Mouse (Mus musculus): ENCODE measurements at regions not wholly inside any gene's neighbourhood (a gene's known extent, or its start where the extent isn't known, plus 50 kb on each side); places are given as distances from the start of the nearest gene placed in this dataset.

- in situ Hi-C loops (cut with MboI; ENCODE audit: low pct_ligation_motif_present, low pct_unique_long_range_greater_than_20kb, low sequenced_read_pairs) (loop anchor here (25.0 kb wide), 1 partner anchor 235 kb away; no protein-coding TSS in a partner anchor), dilution Hi-C loops (cut with MboI; ENCODE audit: extremely low pct_ligation_motif_present, extremely low pct_unique_long_range_greater_than_20kb, low sequenced_read_pairs) (no loop called here)
- no peak overlapping the region for H3K4me3 ChIP-seq (replicated peaks in 1 of 3; ENCODE audit: low read depth in 2 of 3, low read length in 2 of 3, poor library complexity in 1 of 3)
- H3K9ac ChIP-seq (ENCODE audit: insufficient read depth, low read depth), result no peak overlapping the region
- DNase-seq (ENCODE audit: extremely low read depth), result no peak
- no peak overlapping the region for H3K4me2 ChIP-seq (ENCODE audit: insufficient read depth, low read depth, poor library complexity, severe bottlenecking)
- no peaks in the 10 kb centered on the region for H3K79me2 ChIP-seq (replicated peaks; ENCODE audit: control insufficient read depth, extremely low read depth, insufficient read depth, poor library complexity, severe bottlenecking)
- no peaks in the 10 kb centered on the region for H3K36me3 ChIP-seq (replicated peaks in 1 of 2; ENCODE audit: control insufficient read depth in 1 of 2, insufficient read depth in 1 of 2, low read length in 1 of 2)
- H3K27ac ChIP-seq (ENCODE audit: insufficient read depth, low read depth), result no peak overlapping the region
- TF ChIP-seq CTCF (conservative IDR thresholded peaks at IDR 0.05 in 1 of 2, IDR thresholded peaks at IDR 0.05 in 1 of 2; ENCODE audit: low read depth in 2 of 2, low read length in 2 of 2) (no peak), JUN (IDR thresholded peaks at IDR 0.05; ENCODE audit: insufficient read depth, low read depth, low read length) (no peak), USF2 (conservative IDR thresholded peaks at IDR 0.05; ENCODE audit: low read depth, low read length) (no peak), ELF1 (IDR thresholded peaks at IDR 0.05; ENCODE audit: low read depth, low read length) (no peak), CHD1 (IDR thresholded peaks at IDR 0.05; ENCODE audit: low read depth, low read length) (no peak), HCFC1 (IDR thresholded peaks at IDR 0.05; ENCODE audit: low read depth, low read length) (no peak), JUND (conservative IDR thresholded peaks at IDR 0.05; ENCODE audit: low read depth, low read length) (no peak)
- no peaks in the 10 kb centered on the region for H3K27me3 ChIP-seq (replicated peaks)
- H3K4me1 ChIP-seq (ENCODE audit: control insufficient read depth in 1 of 2, insufficient read depth in 2 of 2), result peaks cover 0 to 4% of the 10 kb centered on the region in 2 experiments; a peak in 1 of 4 replicates
- H3K9me3 ChIP-seq (replicated peaks; ENCODE audit: low read length), result no peaks in the 10 kb centered on the region
Measured at GRCm38 (mm10) chr2:75351965-75352364, 307.1 kb upstream of the Hnrnpa3 start.

- H3K9me3 ChIP-seq (replicated peaks; ENCODE audit: low read length), result no peaks in the 10 kb centered on the region
- in situ Hi-C loops (cut with MboI; ENCODE audit: low pct_ligation_motif_present, low pct_unique_long_range_greater_than_20kb, low sequenced_read_pairs) (loop anchor here (25.0 kb wide), 1 partner anchor 235 kb away; no protein-coding TSS in a partner anchor), dilution Hi-C loops (cut with MboI; ENCODE audit: extremely low pct_ligation_motif_present, extremely low pct_unique_long_range_greater_than_20kb, low sequenced_read_pairs) (no loop called here)
- no peak overlapping the region for H3K4me3 ChIP-seq (replicated peaks in 1 of 3; ENCODE audit: low read depth in 2 of 3, low read length in 2 of 3, poor library complexity in 1 of 3)
- H3K27me3 ChIP-seq (replicated peaks), result no peaks in the 10 kb centered on the region
- H3K4me1 ChIP-seq (ENCODE audit: control insufficient read depth in 1 of 2, insufficient read depth in 2 of 2), result peaks cover 0 to 4% of the 10 kb centered on the region in 2 experiments; a peak in 1 of 4 replicates
- H3K36me3 ChIP-seq (replicated peaks in 1 of 2; ENCODE audit: control insufficient read depth in 1 of 2, insufficient read depth in 1 of 2, low read length in 1 of 2), result no peaks in the 10 kb centered on the region
- H3K79me2 ChIP-seq (replicated peaks; ENCODE audit: control insufficient read depth, extremely low read depth, insufficient read depth, poor library complexity, severe bottlenecking), result no peaks in the 10 kb centered on the region
- DNase-seq (ENCODE audit: extremely low read depth), result no peak
- H3K4me2 ChIP-seq (ENCODE audit: insufficient read depth, low read depth, poor library complexity, severe bottlenecking), result no peak overlapping the region
- TF ChIP-seq USF2 (conservative IDR thresholded peaks at IDR 0.05; ENCODE audit: low read depth, low read length), result no peak
- no peak for TF ChIP-seq KAT2A (IDR thresholded peaks at IDR 0.05; ENCODE audit: insufficient replicate concordance, low read length)
- no peak for TF ChIP-seq CHD2 (IDR thresholded peaks at IDR 0.05; ENCODE audit: low read length)
- TF ChIP-seq MYC (IDR thresholded peaks at IDR 0.05; ENCODE audit: low read depth, low read length), result no peak
- TF ChIP-seq TCF12 (IDR thresholded peaks at IDR 0.05; ENCODE audit: low read depth, low read length), result no peak
- TF ChIP-seq USF1 (IDR thresholded peaks at IDR 0.05; ENCODE audit: low read depth, low read length), result no peak
- TF ChIP-seq MAX (IDR thresholded peaks at IDR 0.05; ENCODE audit: low read length), result no peak
- no peak for TF ChIP-seq MAFK (IDR thresholded peaks at IDR 0.05; ENCODE audit: insufficient replicate concordance, low read length)
- no peak for TF ChIP-seq CTCF (conservative IDR thresholded peaks at IDR 0.05 in 1 of 2, IDR thresholded peaks at IDR 0.05 in 1 of 2; ENCODE audit: low read depth in 2 of 2, low read length in 2 of 2)
- no peak for TF ChIP-seq JUND (conservative IDR thresholded peaks at IDR 0.05; ENCODE audit: low read depth, low read length)
- TF ChIP-seq ELF1 (IDR thresholded peaks at IDR 0.05; ENCODE audit: low read depth, low read length), result no peak
- no peak for TF ChIP-seq RCOR1 (conservative IDR thresholded peaks at IDR 0.05; ENCODE audit: low read depth, low read length)
- TF ChIP-seq MXI1 (IDR thresholded peaks at IDR 0.05; ENCODE audit: low read depth, low read length), result no peak
- no peak for TF ChIP-seq SMC3 (IDR thresholded peaks at IDR 0.05; ENCODE audit: low read depth, low read length)
- no peak for TF ChIP-seq BHLHE40 (IDR thresholded peaks at IDR 0.05; ENCODE audit: low read depth, low read length)
- no peak for TF ChIP-seq HCFC1 (IDR thresholded peaks at IDR 0.05; ENCODE audit: low read depth, low read length)
- TF ChIP-seq ZNF384 (IDR thresholded peaks at IDR 0.05; ENCODE audit: low read depth, low read length), result no peak
- no peak for TF ChIP-seq MAZ (IDR thresholded peaks at IDR 0.05; ENCODE audit: low read depth, low read length)
- no peak overlapping the region for H3K9ac ChIP-seq (ENCODE audit: insufficient read depth, low read depth)
- no peak overlapping the region for H3K27ac ChIP-seq (ENCODE audit: insufficient read depth, low read depth)
Measured at GRCm38 (mm10) chr2:75352564-75352963, 306.5 kb upstream of the Hnrnpa3 start.
